Mouse (Mus musculus) T-cell, adult 66 days (primary cell): ENCODE measurements around the gene Ttc39d. TPM values are rescaled to one million over a fixed set of nuclear protein-coding genes. Genes with fewer than 3 reads are reported as not detected.

Experiments
- total RNA-seq, 2 experiments: library from RNA; stranded (reverse); gene quantifications; 3 replicates in 1 of 2; 4 replicates in 1 of 2; pipeline ENCODE4 v1.2.4; 2023

The Ttc39d gene
- not detected for total RNA-seq

GRCm38 (mm10) chr17:80206671-80207581 lies at the start of gene Ttc39d, which contains the start of gene Srsf7:
Ttc39d (plus strand) TSS chr17:80207460.
Srsf7 (minus strand) TSS chr17:80207307.

GRCm38 (mm10) chr17:80224326-80225116 lies 17.3 kb downstream of the Ttc39d start, which contains the start of gene Gemin6:
Gemin6 (plus strand) TSS chr17:80224441.

Other genes with a start within 250 kb of the Ttc39d start
- gene Hnrnpll, start 145.1 kb upstream of the Ttc39d start, total RNA-seq = 10 to 100 TPM; 32.9 to 33.9 TPM
- 1 to 10 TPM; 8.3 to 8.4 TPM for gene Galm, start 80.0 kb upstream of the Ttc39d start, total RNA-seq
- gene Srsf7, start 153 bp upstream of the Ttc39d start, total RNA-seq = 100 to 1,000 TPM; 369 to 410 TPM
- 1 to 10 TPM; 3.6 to 6.1 TPM for gene Gemin6, start 17.0 kb downstream of the Ttc39d start, total RNA-seq
- 1 to 10 TPM in 1 of 2 experiments, not detected in 1; 1.3 TPM for gene Morn2, start 82.7 kb downstream of the Ttc39d start, total RNA-seq
- gene Dhx57, start 83.0 kb downstream of the Ttc39d start, total RNA-seq = 10 to 100 TPM; 28.7 to 36.9 TPM
- not detected for gene Arhgef33, start 99.9 kb downstream of the Ttc39d start, total RNA-seq
- not detected for gene Gm10190, start 166.1 kb downstream of the Ttc39d start, total RNA-seq